Mouse (Mus musculus) embryo, embryonic 10 days (tissue): ENCODE results near the gene Rhobtb3.
"Not testable (repeated sequence)": the region's sequence is repeated elsewhere in the genome, so short reads cannot be mapped to it uniquely, and the experiment has no call there.

Experiments
- DNase-seq: peaks from one replicate; pipeline ENCODE4 v3.0.0-alpha.2; 2015; ENCODE audit warnings: low spot score

The Rhobtb3 gene

DNA sequence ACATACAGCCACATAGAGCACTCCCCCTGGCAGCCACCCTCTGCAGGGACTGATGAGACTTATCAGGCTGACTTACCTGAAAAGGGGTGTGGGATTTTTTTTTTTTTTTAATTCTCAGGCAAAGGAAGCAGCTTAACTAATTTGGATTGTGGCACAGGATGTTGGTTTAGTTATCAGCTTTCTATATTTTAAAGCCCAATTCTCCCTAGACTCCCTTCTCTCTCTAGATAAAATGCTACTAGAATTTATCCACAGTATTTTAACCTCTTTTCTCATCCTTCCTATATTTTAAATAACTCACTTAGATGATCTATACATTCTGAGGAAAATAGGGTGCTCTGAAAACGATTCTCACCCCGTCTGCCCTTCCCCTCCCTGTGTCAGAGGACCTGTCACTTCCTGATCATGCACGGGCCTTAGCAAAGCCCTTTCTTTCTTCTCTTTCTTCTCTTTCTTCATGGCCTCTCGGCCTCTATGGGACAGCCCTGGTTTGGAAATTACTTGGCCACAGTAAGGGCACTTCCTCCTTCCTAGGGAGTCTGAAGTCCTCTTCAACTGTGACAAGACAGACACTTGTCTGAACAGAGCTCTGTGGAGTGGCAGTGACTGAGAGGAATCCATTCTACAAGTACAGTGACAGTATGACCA, 98.1 kb downstream of the Rhobtb3 start:
- DNase-seq = no peak

DNA sequence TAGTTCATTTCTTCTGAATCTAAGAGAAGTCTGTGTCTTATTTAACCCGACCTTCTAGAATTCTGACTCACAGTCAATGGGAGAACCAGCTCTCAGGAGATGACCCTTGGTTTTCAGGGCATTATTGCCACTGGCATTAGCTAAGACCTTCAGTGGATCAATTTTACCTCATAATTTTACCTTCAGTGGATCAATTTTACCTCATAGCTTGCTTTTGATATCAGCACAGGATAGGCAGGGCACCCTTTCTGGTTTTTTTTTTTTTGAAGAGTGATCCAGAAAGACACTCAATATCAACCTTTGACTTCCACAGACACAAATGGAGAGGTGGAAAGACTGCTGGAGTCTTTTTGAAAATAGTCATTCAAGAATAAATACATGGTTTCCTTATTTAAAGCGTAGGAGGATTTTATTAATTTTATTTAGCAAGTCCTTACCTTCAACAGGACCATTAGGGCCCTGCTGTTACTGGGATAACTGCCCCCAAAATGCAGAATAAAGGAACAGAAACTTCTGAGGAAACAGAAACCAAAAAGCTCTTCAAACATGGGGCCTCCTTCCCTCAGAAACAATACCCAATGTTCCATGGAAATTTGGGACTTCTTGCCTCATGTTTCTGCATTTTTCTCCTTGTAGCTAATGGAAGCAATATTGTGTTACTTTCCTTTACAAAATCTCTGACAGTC, 98.7 kb downstream of the Rhobtb3 start:
- DNase-seq = no peak

DNA sequence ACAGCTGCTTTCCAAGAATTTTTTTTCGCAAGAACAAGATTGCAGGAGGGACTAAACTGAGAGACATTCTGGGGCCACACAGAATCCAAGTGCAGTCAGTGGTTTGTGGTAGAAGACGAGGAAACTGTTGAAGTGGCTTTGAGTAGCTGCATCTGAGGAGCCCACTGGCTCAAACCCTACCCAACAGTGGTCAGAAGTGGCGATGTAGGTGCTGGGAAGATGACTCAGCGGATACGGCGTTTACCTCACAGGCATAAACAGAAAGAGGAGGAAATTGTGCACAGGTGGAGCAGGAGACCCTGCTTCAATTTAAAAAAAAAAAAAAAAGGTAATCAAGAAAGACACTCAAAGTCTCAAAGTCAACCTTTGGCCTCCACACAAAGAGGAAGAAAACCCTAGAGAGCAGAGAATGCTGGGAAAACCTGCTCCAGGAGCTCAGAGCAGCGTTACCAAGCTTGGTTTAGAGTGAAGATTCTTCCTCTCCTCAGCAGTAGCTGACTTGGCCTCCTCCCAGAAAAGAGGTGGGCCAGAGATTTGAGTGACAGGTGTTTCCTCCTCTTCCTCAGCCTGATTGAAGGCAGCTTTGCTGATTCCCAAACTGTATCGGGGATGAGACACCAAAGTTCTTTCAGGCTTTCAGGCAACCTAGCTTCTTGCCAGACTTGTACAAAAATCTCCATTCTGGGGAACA, 99.6 kb downstream of the Rhobtb3 start:
- no peak for DNase-seq

DNA sequence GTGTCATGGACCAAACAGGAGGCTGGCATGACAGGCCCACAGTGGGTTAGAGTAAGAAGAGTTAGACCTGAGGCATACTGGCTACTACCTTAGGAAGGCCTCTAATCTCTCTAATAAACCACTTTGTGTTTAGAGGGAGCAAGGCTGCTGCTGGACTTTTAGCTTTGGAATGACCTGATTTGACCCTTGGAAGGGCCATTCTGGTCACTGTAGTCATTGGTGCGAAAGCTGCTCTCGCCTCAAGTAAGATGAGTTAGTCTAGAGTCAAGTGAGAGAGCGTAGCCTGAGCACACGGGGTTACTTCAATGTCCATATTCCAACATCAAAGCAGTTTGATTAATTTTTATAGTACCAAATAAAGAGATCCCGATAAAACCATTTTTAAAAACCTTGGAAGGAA, 100.4 kb downstream of the Rhobtb3 start:
- no peak for DNase-seq

DNA sequence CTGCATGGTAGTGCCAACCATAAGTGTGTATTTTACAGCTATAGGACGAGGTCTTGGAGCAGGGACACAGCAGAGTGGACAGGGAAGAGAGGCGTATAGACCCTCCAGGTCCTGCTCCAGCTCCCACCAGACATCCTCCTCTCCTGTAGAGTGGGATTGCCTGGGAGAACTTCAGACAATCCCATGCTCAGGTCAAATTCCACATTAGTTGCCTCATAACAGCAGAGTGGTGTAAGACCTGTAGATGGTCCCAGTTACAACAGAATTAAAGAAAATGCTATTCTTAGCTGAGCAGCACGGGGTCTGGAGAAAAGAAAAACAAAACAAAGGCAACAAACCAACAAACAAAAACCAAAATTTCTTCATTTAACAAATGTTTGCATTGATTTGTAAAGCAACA, 101.8 kb downstream of the Rhobtb3 start:
- DNase-seq = no peak

DNA sequence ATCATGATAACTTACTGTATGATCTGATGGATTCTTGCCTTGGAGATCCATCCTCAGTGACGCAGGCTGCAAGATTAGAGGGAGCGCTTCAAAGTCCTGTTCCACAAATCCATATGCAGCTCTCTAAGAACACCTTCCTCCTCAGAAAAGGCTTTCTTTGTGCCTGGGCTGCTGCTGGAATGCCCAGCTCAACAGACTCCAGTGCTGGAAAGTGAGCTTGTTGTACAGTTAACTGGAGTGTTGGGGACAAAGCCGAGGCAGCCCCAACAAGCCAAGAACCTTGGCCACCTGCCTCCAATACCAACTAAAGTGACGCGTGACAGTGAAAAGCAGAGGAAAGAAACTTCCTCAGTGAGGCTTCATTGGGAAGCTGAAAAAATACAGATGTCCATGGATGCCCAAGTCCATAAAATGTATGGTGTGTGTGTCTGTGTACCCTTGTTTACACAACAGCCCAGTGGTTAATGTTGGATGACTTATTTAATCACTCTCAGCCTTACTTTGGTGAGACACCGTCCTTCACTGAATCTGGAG, 102.9 kb downstream of the Rhobtb3 start:
- no peak for DNase-seq

DNA sequence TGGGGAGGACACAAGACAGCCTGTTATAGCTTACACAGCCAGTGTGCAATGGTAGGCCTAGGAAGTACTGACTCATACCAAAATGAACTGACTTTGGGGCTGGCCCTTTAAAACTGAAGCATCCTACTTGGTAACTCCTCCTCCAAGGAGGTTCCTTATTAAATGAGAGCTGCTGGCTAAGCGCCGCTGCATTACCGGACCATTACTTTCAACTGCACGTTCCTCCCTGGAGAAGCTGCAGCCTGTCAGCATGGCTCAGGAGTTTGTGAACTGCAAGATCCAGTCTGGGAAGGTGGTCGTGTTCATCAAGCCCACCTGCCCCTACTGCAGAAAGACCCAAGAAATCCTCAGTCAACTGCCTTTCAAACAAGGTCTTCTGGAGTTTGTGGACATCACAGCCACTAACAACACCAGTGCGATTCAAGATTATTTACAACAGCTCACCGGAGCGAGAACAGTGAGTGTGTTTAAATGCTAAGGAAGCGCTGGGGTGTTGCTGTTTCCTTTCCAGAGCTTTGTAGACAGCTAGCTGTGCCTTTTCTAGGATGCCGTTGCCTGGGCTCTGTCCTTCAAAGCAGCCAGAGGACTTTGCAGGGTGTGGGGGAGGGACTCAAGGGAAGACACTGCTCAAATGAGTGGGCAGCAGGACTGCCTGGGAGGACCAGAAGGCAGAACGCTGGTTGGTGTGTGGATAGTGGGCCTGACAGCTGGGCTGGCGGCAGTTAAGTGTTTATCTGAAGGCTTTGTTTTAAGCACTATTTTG, 103.8 kb downstream of the Rhobtb3 start, which contains the start of gene Glrx:
Gene Glrx (plus strand): TSS at position 150 of the 763 bp plus-strand sequence.
- peak; percentile 79 for DNase-seq

DNA sequence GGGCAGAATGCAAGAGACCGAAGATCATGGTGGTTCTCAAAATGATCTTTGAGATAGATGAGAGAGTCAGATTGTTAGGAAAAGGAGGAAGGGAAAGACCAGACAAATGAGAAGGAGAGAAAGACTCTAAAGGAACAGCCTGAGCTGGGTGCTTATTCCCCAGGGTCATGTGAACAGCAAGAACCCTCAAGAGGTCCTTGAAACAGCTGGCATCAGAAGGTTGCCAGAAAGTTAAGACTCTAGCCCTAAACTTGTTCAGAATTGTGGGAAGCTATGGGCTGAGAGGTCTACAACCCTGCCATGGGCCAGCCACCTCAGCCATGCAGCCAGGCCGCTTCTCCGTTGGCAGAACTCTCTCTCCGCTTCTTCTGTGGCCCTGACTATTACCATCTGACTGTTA, 105.2 kb downstream of the Rhobtb3 start:
- no peak for DNase-seq

DNA sequence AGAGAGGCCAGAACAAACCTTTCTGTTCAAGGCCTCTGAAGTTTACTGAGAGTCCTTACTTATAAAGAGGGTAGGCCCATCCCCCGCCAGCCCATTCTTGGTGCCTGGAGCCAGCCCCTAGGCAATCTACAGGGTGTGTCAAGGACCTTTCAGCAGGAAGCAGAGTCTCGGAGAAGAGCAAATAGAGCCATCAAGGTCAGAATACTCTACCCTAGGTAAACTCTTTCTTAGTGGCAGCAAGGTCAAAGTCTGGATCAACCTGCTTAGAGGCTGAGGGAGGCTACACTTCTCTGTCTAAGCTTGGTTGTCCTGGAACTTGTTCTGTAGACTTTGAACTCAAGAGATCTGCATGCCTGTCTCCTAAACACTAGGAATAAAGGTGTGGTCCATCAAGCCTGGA, 108.3 kb downstream of the Rhobtb3 start:
- no peak for DNase-seq

DNA sequence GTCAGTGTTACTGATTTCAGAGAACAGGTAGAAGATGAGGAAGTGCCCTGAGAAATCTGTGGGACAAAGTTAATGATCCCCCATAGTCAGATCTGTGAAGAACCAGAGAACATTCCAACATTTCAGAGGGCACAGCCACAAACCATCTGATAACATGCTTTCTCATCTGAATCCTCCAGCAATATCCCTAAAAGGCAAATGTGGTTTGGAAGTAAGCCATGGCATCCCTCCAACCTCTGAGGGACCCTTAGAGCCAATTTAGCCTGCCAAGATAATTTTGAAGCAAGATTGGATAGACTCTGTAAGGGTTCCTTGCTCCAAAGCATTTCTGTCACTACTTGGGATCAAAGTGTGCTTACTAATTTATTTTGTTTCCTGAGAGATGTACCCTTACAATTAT, 110.2 kb downstream of the Rhobtb3 start:
- no peak for DNase-seq

DNA sequence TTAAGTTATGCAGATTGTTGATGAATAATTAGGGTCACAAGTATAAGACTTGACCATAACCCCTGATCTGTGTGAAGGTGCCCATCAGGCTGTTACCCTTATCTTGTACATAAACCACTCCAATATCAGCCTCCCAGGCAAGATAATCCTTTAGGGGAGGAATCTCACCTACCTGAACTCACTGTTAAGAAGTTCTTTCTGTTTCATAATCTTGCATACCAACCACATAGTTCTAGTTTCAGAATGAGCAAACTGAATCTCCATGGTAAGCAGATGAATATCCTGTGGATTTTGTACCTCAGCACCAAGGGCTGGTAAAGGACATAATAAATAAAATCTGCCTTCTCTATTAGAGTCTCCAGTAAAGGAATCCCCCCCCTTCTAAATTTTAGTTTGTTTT, 111.0 kb downstream of the Rhobtb3 start:
- no peak for DNase-seq

DNA sequence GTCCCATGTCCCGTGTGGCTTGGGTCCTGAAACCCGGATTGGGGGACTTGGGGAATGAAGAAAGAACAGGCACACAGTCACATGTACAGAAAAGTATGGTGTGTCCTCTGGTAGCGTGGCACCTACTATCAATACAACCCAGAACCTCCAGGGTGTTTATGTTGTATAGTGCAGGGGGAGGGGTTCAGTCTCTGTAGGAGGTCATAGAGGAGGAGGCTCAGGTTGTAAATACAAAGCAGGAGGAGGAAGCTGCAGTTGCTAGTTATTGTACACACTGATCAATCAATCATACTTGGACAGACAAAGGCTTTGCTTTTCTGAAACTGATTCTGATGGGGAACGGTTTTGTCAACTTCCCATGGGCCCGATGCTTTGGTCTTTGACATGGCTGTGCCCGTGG, 112.0 kb downstream of the Rhobtb3 start:
- no peak for DNase-seq

DNA sequence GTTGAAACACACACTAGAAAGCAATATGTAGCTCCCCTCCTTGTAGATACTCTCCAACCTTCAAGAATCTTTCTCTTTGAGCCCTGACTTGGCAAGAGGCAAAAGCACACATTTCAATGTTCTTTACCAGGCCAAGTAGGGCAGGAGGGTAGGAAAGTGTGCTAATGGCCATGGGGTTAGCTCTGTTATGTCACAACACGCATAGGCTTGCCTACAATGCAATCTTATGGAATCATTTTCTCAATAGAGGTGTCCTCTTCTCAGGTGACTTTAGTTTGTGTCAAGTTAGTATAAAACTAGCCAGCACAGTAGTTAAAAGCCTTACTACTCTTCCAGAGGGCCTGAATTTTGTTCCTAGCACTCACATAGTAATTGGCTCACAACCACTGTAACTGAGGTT, 113.0 kb downstream of the Rhobtb3 start:
- DNase-seq = no peak

DNA sequence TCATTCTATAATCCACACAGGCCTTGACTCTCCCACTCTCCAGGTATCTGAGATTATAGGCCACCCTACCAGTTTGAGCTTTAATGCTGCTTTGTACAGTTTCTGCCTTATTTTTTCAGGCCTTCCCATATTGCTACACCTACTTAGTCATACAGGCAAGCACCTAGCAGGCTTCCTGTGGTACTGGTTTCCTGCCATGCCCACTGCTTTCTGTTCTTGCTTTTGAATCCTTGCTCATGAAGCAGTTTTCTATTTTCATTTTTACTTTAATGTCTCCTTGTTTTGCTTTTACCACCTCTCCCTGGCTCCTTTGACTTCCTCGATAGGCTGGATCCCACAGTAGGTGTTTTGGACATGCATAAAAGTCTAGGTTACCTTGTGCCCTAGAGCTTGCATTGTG, 118.3 kb downstream of the Rhobtb3 start:
- DNase-seq = no peak

DNA sequence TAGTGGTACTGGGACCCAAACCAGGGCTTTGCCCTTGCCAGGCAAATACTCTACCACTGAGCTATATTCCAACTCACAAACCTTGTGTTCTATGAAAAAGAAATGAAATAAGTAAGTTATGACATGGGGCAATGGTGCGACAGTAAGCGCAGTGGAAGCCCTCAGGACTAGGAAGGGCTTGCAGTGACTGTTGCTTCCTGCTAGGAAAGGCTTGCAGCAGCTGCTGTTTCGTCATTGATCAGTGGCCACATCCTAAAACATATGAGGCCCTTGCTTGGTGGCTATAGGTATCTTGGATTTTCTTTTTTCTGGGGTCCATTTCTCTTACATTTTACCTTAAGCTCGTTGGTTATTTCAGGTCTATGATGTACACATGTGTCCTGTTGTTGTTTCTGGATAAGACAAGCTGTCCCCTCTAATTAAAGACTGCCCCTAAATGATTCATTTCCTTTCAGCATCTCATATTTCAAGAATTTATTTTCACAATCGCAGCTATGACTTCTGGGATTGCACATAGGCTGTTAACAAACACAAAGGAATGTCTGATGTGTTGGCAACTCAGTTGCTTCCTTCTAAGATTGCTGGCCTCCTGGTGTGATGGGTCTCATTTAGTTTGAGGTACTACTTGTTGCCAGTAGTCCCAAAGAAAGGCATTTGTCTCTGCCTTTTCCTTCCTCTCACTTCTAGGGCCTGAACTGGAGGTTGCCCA, 119.0 kb downstream of the Rhobtb3 start:
- no peak for DNase-seq

DNA sequence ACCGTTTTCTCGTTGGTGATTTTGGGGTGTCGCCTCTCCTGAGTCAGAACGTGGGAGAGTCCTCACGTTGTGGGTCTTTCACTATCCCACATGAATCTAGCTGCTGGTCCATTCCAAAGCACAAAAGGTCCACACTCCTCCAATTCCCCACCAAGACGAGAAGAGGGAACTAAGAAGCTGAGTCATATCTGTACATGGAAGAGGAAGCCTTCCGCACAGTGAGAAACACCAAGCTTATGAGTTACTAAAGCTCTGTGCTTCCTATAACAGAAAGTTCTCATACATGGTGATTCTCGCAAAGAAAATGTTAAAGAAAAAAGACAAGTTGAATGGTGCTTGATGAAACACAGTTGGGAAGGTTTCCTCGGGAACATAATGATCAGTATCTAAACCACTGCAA, 120.5 kb downstream of the Rhobtb3 start:
- no peak for DNase-seq

DNA sequence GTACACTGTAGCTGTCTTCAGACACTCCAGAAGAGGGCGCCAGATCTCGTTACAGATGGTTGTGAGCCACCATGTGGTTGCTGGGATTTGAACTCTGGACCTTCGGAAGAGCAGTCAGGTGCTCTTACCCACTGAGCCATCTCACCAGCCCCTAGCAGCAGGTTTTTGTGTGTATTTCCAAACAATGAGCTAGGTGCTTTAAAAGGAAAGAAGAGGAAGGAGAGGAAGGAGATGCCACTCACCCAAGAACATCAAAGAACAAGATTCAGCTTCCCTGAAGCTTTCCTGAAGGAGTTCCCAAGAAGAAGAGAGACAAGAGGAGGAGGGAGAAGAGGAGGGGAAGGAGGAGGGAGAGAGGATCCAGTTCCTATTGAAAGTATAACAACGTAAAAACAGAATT, 121.4 kb downstream of the Rhobtb3 start:
- not testable (repeated sequence) for DNase-seq

DNA sequence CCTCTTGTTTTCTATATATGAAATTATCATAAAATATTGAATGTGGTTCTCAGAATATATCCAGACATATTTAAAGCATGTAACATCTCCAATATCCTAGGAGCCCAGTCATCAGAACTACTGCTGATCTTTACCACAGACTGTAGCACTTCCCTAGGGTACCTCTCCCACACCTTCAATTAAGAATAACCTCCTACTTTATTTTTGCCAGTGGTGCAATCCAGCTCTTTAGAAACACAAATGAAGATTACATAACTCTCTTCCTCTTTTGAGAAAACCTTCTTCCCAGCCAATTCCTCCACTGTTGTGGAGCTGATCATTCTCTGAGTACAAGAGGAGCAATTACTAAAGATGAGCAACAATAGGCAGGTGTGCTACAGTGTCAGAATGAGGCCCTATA, 123.8 kb downstream of the Rhobtb3 start:
- no peak for DNase-seq
